Mouse (Mus musculus): Measurements from ENCODE around the gene Fam198b.

DNA sequence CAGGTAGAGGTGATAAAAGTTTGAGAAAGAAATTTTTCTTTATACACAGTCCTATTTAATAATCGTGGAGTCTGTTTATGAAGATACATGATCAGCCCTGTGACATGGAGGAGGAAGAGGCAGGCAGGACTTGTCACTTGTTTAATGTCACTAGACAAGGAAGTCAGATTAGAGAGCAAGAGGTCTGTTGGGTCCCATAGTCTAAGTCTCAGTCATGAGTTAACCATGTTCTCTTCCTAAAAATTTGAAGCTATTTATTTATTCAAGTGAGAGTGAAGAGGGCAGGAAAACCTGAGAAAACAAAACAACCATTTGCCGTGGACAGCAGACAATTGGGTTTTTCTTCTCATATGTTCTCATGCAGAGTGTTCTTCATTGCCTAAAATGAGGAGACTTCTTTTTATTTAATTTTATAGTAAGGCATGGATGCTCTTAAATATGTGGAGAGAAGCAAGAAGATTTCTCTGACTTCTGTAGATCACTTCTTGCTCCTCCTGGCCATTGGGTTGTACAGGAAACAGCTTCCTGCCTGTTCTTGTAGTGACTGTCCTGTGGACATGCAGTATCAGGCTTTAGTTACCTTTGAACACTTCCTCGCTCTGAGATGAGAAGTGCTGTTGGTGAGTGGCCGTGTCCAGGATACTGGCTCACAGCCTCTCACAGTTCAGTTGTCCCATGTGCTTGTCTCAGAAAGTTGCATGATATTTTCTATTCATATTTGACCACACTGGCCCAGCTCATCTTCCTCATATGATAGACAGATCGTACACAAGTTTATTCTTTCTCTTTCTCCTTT is 22.1 kb downstream of the Fam198b start:
- no peak for TF ChIP-seq POLR2A (IDR thresholded peaks at IDR 0.05; ENCODE audit: low read depth, low read length)
- no peak for TF ChIP-seq CTCF (IDR thresholded peaks at IDR 0.05; ENCODE audit: extremely low read depth, insufficient read depth, insufficient read length, insufficient replicate concordance)

Measured in spleen, adult 2 months (tissue).